ENCODE assay signal across 10 mouse cellular contexts in the genomic region with DNA sequence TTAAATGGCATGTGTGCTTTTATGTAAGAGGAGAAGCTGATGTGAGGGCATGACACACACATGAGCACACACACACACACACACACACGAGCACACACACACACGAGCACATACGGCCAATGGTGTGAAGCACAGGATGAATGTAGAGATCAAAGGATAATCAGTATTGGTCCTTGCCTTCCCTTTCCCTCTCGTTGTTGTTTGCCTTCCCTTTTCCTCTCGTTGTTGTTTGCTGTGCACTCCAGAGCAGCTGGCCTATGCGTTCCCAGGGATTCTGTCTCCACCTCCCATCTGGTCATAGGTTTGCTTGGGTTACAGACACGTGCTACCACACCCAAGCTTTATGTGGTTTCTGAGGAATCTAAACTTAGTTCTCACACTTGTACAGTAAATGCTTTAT.
DNase-seq lines count a peak whose midpoint lies in the region; ATAC-seq and TF ChIP-seq lines count a peak whose summit lies in the region.
"Had no signal": no experiment of that assay in that cellular context is flagged by ENCODE, and none has a peak within 500 bp of the region (broad histone marks: within the 10 kb centered on the region; RNA-seq: fewer than 3 reads in every experiment).

No protein-coding gene starts in this region.

- no peak for ATAC-seq in midbrain, postnatal 0 days (ENCODE audit: low FRiP score)
- ATAC-seq in forebrain, embryonic 14.5 days = no peak
- peak; percentile 16; the same call in 1 of the 2 replicates for ATAC-seq in midbrain, embryonic 11.5 days (ENCODE audit: low FRiP score)

- intact Hi-C loops in gastrocnemius, postnatal 14 days (cut with DNase I; ENCODE audit: low total_unique reads) = no loop called here

- TF ChIP-seq CTCF in midbrain, postnatal 0 days (IDR thresholded peaks at IDR 0.05) = no peak

- 0 out of 2 replicates have a peak, but pooled peaks cover 4% of the 10 kb centered on the region for H3K9me3 ChIP-seq in midbrain, embryonic 10.5 days (replicated peaks)
- no peaks in the 10 kb centered on the region for H3K9me3 ChIP-seq in midbrain, postnatal 0 days (ENCODE audit: low read length)
- no peaks in the 10 kb centered on the region for H3K9me3 ChIP-seq in forebrain, embryonic 14.5 days (replicated peaks; ENCODE audit: control insufficient read depth, low read length)
- H3K9me3 ChIP-seq in midbrain, embryonic 11.5 days (ENCODE audit: control insufficient read depth, low read length) = no peaks in the 10 kb centered on the region

- H3K9ac ChIP-seq in midbrain, postnatal 0 days (replicated peaks; ENCODE audit: low read length, poor library complexity, severe bottlenecking) = no peak overlapping the region
- H3K9ac ChIP-seq in forebrain, embryonic 14.5 days (ENCODE audit: low read length) = no peak overlapping the region
- no peak overlapping the region for H3K9ac ChIP-seq in midbrain, embryonic 11.5 days (ENCODE audit: low read length)

- H3K4me3 ChIP-seq in midbrain, embryonic 10.5 days = no peak overlapping the region
- no peak overlapping the region for H3K4me3 ChIP-seq in midbrain, postnatal 0 days (ENCODE audit: low read depth, low read length)
- no peak overlapping the region for H3K4me3 ChIP-seq in forebrain, embryonic 14.5 days (ENCODE audit: low read depth, low read length)
- no peak overlapping the region for H3K4me3 ChIP-seq in midbrain, embryonic 11.5 days (ENCODE audit: low read depth, low read length)

- DNase-seq in midbrain, embryonic 10.5 days (ENCODE audit: low spot score) = no peak
- DNase-seq in midbrain, postnatal 0 days (ENCODE audit: low spot score) = no peak
- DNase-seq in forebrain, embryonic 14.5 days (ENCODE audit: low spot score) = peak; percentile 23
- DNase-seq in midbrain, embryonic 11.5 days (ENCODE audit: low spot score, missing footprints) = no peak
- peak; percentile 10 to 15 for DNase-seq in thymus, postnatal 36 days
- DNase-seq in gastrocnemius, postnatal 14 days = no peak
- no peak for DNase-seq in cerebellum, adult 9-11 months
- DNase-seq: cerebellum, postnatal 14 days; layer of hippocampus, adult 9-11 months had no signal

- peaks cover 37% of the 10 kb centered on the region for H3K4me1 ChIP-seq in midbrain, embryonic 10.5 days
- peaks cover 8% of the 10 kb centered on the region; the same call in 1 of the 2 replicates for H3K4me1 ChIP-seq in midbrain, postnatal 0 days (ENCODE audit: insufficient read depth, low read length)
- peaks cover 48% of the 10 kb centered on the region for H3K4me1 ChIP-seq in forebrain, embryonic 14.5 days (ENCODE audit: control insufficient read depth, insufficient read depth, low read length)
- H3K4me1 ChIP-seq in midbrain, embryonic 11.5 days (ENCODE audit: control insufficient read depth, insufficient read depth, low read length) = peaks cover 7% of the 10 kb centered on the region

- peak overlapping the region; percentile 19; the same call in 1 of the 2 replicates for H3K27ac ChIP-seq in midbrain, embryonic 10.5 days (replicated peaks)
- H3K27ac ChIP-seq in midbrain, postnatal 0 days (ENCODE audit: low read depth, low read length) = no peak overlapping the region
- 0 out of 2 replicates have a peak overlapping the region, but pooled peaks have one; percentile 6 for H3K27ac ChIP-seq in forebrain, embryonic 14.5 days (ENCODE audit: low read depth, low read length)
- no peak overlapping the region for H3K27ac ChIP-seq in midbrain, embryonic 11.5 days (ENCODE audit: low read depth, low read length)

- H3K36me3 ChIP-seq in midbrain, embryonic 10.5 days = no peaks in the 10 kb centered on the region
- H3K36me3 ChIP-seq in midbrain, postnatal 0 days (ENCODE audit: insufficient read depth, low read length) = no peaks in the 10 kb centered on the region
- no peaks in the 10 kb centered on the region for H3K36me3 ChIP-seq in forebrain, embryonic 14.5 days (ENCODE audit: control insufficient read depth, insufficient read depth, low read length)
- H3K36me3 ChIP-seq in midbrain, embryonic 11.5 days (ENCODE audit: control insufficient read depth, insufficient read depth, low read length) = no peaks in the 10 kb centered on the region

- WGBS in midbrain, embryonic 10.5 days = 54% methylated on average over 7 of the region's 7 CpGs
- 33% methylated on average over 7 of the region's 7 CpGs for WGBS in midbrain, postnatal 0 days
- 47% methylated on average over 7 of the region's 7 CpGs for WGBS in forebrain, embryonic 14.5 days
- WGBS in midbrain, embryonic 11.5 days = 52% methylated on average over 7 of the region's 7 CpGs

- no peaks in the 10 kb centered on the region; the same call in 1 of the 2 replicates for H3K27me3 ChIP-seq in midbrain, embryonic 10.5 days (ENCODE audit: low read depth, poor library complexity, severe bottlenecking)
- H3K27me3 ChIP-seq in midbrain, postnatal 0 days (ENCODE audit: insufficient read depth, low read length) = no peaks in the 10 kb centered on the region
- no peaks in the 10 kb centered on the region for H3K27me3 ChIP-seq in forebrain, embryonic 14.5 days (replicated peaks; ENCODE audit: control insufficient read depth, insufficient read depth, low read length)
- no peaks in the 10 kb centered on the region for H3K27me3 ChIP-seq in midbrain, embryonic 11.5 days (ENCODE audit: control insufficient read depth, insufficient read depth, low read length)

- H3K4me2 ChIP-seq in midbrain, postnatal 0 days (ENCODE audit: low read depth, low read length, poor library complexity, severe bottlenecking) = no peak overlapping the region
- H3K4me2 ChIP-seq in forebrain, embryonic 14.5 days (ENCODE audit: low read length) = no peak overlapping the region
- no peak overlapping the region for H3K4me2 ChIP-seq in midbrain, embryonic 11.5 days
- H3K4me2 ChIP-seq: liver, embryonic 11.5 days had no signal

Comparison
In these comparisons a context has a peak if more than half of its experiments do, and no peak if none do; other contexts are left out.
1. H3K27ac ChIP-seq: peak in midbrain, embryonic 10.5 days (single experiment) and forebrain, embryonic 14.5 days (single experiment); none in midbrain, postnatal 0 days (single experiment) and midbrain, embryonic 11.5 days (single experiment).
2. DNase-seq: peak in forebrain, embryonic 14.5 days (single experiment) and thymus, postnatal 36 days (2 of 2); none in midbrain, embryonic 10.5 days (single experiment), midbrain, postnatal 0 days (single experiment), midbrain, embryonic 11.5 days (single experiment), gastrocnemius, postnatal 14 days (single experiment) and cerebellum, adult 9-11 months (single experiment).